Mouse (Mus musculus) C2C12 (cell line): ENCODE results near the gene Hsd17b3.

Experiments
- CEBPB ChIP-seq: IDR thresholded peaks from one replicate; pipeline ENCODE4 v1.6.1; 2011; ENCODE audit warnings: low read depth, mild to moderate bottlenecking, control low read depth, moderate library complexity
- CTCF ChIP-seq: IDR thresholded peaks from one replicate; pipeline ENCODE4 v1.5.1; 2011; ENCODE audit not compliant: control insufficient read depth, insufficient read depth, insufficient read length
- FOSL1 ChIP-seq: IDR thresholded peaks from one replicate; pipeline ENCODE4 v1.8.0; 2011; ENCODE audit warnings: mild to moderate bottlenecking, low read length; ENCODE audit not compliant: poor library complexity, insufficient read depth, severe bottlenecking
- MAX ChIP-seq: IDR thresholded peaks from one replicate; pipeline ENCODE4 v1.6.1; 2011; ENCODE audit warnings: mild to moderate bottlenecking, control low read depth
- MYOD1 ChIP-seq: IDR thresholded peaks from one replicate; pipeline ENCODE4 v1.6.1; 2011; ENCODE audit warnings: low read depth; ENCODE audit not compliant: control insufficient read depth, insufficient read length
- MYOG ChIP-seq: IDR thresholded peaks from one replicate; pipeline ENCODE4 v1.6.1; 2011; ENCODE audit not compliant: control insufficient read depth, insufficient read length; ENCODE audit errors: extremely low read depth
- USF1 ChIP-seq: IDR thresholded peaks from one replicate; pipeline ENCODE4 v1.6.1; 2011; ENCODE audit warnings: low read depth, mild to moderate bottlenecking, control low read depth, moderate library complexity

DNA sequence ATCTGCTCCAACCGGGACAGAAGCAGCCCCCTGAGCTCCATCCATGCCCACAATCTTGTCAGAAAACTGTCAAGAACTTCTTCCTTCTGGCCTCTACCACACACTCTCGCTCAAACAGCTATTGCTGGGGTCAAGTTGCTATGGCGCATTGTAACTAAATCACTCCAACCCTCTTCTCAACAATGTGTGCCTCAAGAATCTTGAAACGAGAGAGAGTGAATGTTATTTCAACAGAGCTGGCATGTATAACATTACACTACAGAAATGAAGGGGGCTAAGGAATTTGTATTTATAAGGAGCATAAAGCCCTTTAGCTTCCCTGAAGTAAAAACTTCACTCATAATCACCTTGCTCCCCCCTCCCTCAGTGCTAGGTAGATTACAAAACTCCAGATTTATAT, 37.3 kb upstream of the Hsd17b3 start:
- TF ChIP-seq USF1 (no peak), CTCF (no peak), FOSL1 (no peak), MAX (no peak), CEBPB (no peak), MYOD1 (no peak), MYOG (no peak)
